Mouse (Mus musculus): ENCODE results near the gene Vkorc1l1.
"Not testable (repeated sequence)": the region's sequence is repeated elsewhere in the genome, so short reads cannot be mapped to it uniquely, and the experiment has no call there.

The Vkorc1l1 gene

GRCm38 (mm10) chr5:129941495-129942045 is at the start of gene Vkorc1l1:
Gene Vkorc1l1 (plus strand): TSS chr5:129941970.
- DNase-seq (ENCODE audit: low spot score): peak; percentile 93

- DNase-seq (ENCODE audit: low spot score): peak; percentile 58
Observed at GRCm38 (mm10) chr5:129895198-129896088, 46.3 kb upstream of the Vkorc1l1 start, which contains the start of gene Zbed5. Gene Zbed5 (plus strand): TSS chr5:129895723.

- DNase-seq (ENCODE audit: low spot score): no peak
Observed at GRCm38 (mm10) chr5:129898449-129898848, 43.3 kb upstream of the Vkorc1l1 start, which contains the start of gene Phkg1. Gene Phkg1 (minus strand): TSS chr5:129898549.

- DNase-seq (ENCODE audit: low spot score): no peak
Observed at GRCm38 (mm10) chr5:129907775-129908174, 34.0 kb upstream of the Vkorc1l1 start.

GRCm38 (mm10) chr5:129908242-129908965 is 33.4 kb upstream of the Vkorc1l1 start, which contains the start of gene Nupr1l:
Gene Nupr1l (plus strand): TSS chr5:129908540.
- DNase-seq (ENCODE audit: low spot score): peak; percentile 75

- no peak for DNase-seq (ENCODE audit: low spot score)
Observed at GRCm38 (mm10) chr5:129909147-129909546, 32.6 kb upstream of the Vkorc1l1 start.

- DNase-seq (ENCODE audit: low spot score): no peak
Observed at GRCm38 (mm10) chr5:129909591-129909990, 32.2 kb upstream of the Vkorc1l1 start.

GRCm38 (mm10) chr5:129914024-129914423 is 27.7 kb upstream of the Vkorc1l1 start:
- no peak for DNase-seq (ENCODE audit: low spot score)

- not testable (repeated sequence) for DNase-seq (ENCODE audit: low spot score)
Observed at GRCm38 (mm10) chr5:129915491-129915890, 26.3 kb upstream of the Vkorc1l1 start.

GRCm38 (mm10) chr5:129918065-129918651 is 23.6 kb upstream of the Vkorc1l1 start:
- no peak for DNase-seq (ENCODE audit: low spot score)

- DNase-seq (ENCODE audit: low spot score): no peak
Observed at GRCm38 (mm10) chr5:129918752-129919151, 23.0 kb upstream of the Vkorc1l1 start.

GRCm38 (mm10) chr5:129919320-129919719 is 22.4 kb upstream of the Vkorc1l1 start:
- no peak for DNase-seq (ENCODE audit: low spot score)

GRCm38 (mm10) chr5:129921972-129922371 is 19.8 kb upstream of the Vkorc1l1 start:
- DNase-seq (ENCODE audit: low spot score): no peak

GRCm38 (mm10) chr5:129924820-129925452 is 16.8 kb upstream of the Vkorc1l1 start:
- DNase-seq (ENCODE audit: low spot score): no peak

GRCm38 (mm10) chr5:129925933-129926332 is 15.8 kb upstream of the Vkorc1l1 start:
- no peak for DNase-seq (ENCODE audit: low spot score)

GRCm38 (mm10) chr5:129929924-129930855 is 11.6 kb upstream of the Vkorc1l1 start:
- no peak for DNase-seq (ENCODE audit: low spot score)

GRCm38 (mm10) chr5:129936941-129937340 is 4.8 kb upstream of the Vkorc1l1 start:
- DNase-seq (ENCODE audit: low spot score): no peak

GRCm38 (mm10) chr5:129940281-129940680 is 1.5 kb upstream of the Vkorc1l1 start:
- DNase-seq (ENCODE audit: low spot score): no peak

GRCm38 (mm10) chr5:129940736-129941494 is 855 bp upstream of the Vkorc1l1 start:
- no peak for DNase-seq (ENCODE audit: low spot score)
